In genomic region chr12:31145032-31145781, GRCm38 (mm10) we compare ENCODE assay signal across 11 mouse cellular contexts.
DNase-seq lines count a peak whose midpoint lies in the region; ATAC-seq and TF ChIP-seq lines count a peak whose summit lies in the region.
"Had no signal": no experiment of that assay in that cellular context is flagged by ENCODE, and none has a peak within 500 bp of the region (broad histone marks: within the 10 kb centered on the region; RNA-seq: fewer than 3 reads in every experiment).

No protein-coding gene starts in this region.

- no peak overlapping the region for H3K9ac ChIP-seq in heart, adult 2 months (ENCODE audit: low read depth, low read length)
- no peak overlapping the region for H3K9ac ChIP-seq in intestine, postnatal 0 days (ENCODE audit: low read depth, low read length)
- H3K9ac ChIP-seq: hindbrain, embryonic 12.5 days had no signal

- no peak overlapping the region for H3K4me2 ChIP-seq in intestine, postnatal 0 days (replicated peaks; ENCODE audit: low read depth)
- H3K4me2 ChIP-seq: hindbrain, embryonic 12.5 days had no signal

- no peaks in the 10 kb centered on the region for H3K27me3 ChIP-seq in heart, adult 2 months (ENCODE audit: control insufficient read depth, insufficient read depth, low read length)
- no peaks in the 10 kb centered on the region for H3K27me3 ChIP-seq in intestine, postnatal 0 days (replicated peaks; ENCODE audit: control insufficient read depth, insufficient read depth, low read length)
- H3K27me3 ChIP-seq: hindbrain, embryonic 12.5 days had no signal

- TF ChIP-seq CTCF in heart, adult 2 months (IDR thresholded peaks at IDR 0.05), result peak; percentile 51
- TF ChIP-seq CTCF in intestine, postnatal 0 days (IDR thresholded peaks at IDR 0.05; ENCODE audit: low read depth), result peak; percentile 24; the same call in 1 of the 2 replicates

- H3K4me1 ChIP-seq in heart, adult 2 months (ENCODE audit: control insufficient read depth, insufficient read depth, low read length), result peaks cover 23% of the 10 kb centered on the region
- no peaks in the 10 kb centered on the region for H3K4me1 ChIP-seq in intestine, postnatal 0 days (replicated peaks; ENCODE audit: control insufficient read depth, insufficient read depth, low read length)

- DNase-seq in heart, adult 2 months, result peak; percentile 35 to 50
- no peak for DNase-seq in heart, postnatal 25 days (ENCODE audit: low spot score)
- peak; percentile 14 for DNase-seq in urinary bladder, postnatal 14 days (ENCODE audit: low spot score)
- DNase-seq in urinary bladder, postnatal 4 days (ENCODE audit: low spot score in 2 of 2), result no peak
- no peak for DNase-seq in left cerebral cortex, postnatal 14 days (ENCODE audit: low spot score in 2 of 2)
- DNase-seq: embryo, embryonic 11 days had no signal

- WGBS in heart, adult 2 months, result 40% methylated on average over 3 of the region's 3 CpGs
- 50% methylated on average over 3 of the region's 3 CpGs for WGBS in intestine, postnatal 0 days

- H3K79me2 ChIP-seq in heart, adult 2 months (replicated peaks; ENCODE audit: control insufficient read depth, insufficient read depth, low read length), result no peaks in the 10 kb centered on the region

- H3K27ac ChIP-seq in heart, adult 2 months, result peak overlapping the region; percentile 90
- H3K27ac ChIP-seq in intestine, postnatal 0 days (ENCODE audit: low read depth, low read length), result no peak overlapping the region
- H3K27ac ChIP-seq: hindbrain, embryonic 12.5 days; left cerebral cortex, adult 2 months had no signal

- no peaks in the 10 kb centered on the region for H3K9me3 ChIP-seq in intestine, postnatal 0 days (ENCODE audit: control insufficient read depth)
- H3K9me3 ChIP-seq: hindbrain, embryonic 12.5 days had no signal

- intact Hi-C loops in heart, adult 2 months (cut with DNase I), result no loop called here
- intact Hi-C loops in heart, postnatal 25 days (cut with DNase I), result no loop called here
- intact Hi-C loops in left cerebral cortex, postnatal 14 days (cut with DNase I), result no loop called here

- H3K36me3 ChIP-seq in heart, adult 2 months (ENCODE audit: control insufficient read depth, insufficient read depth, low read length), result peaks cover 7% of the 10 kb centered on the region
- no peaks in the 10 kb centered on the region for H3K36me3 ChIP-seq in intestine, postnatal 0 days (ENCODE audit: control insufficient read depth, insufficient read depth)
- H3K36me3 ChIP-seq: hindbrain, embryonic 12.5 days had no signal

- TF ChIP-seq EP300 in heart, adult 2 months (IDR thresholded peaks at IDR 0.05; ENCODE audit: insufficient read depth, low read depth, low read length), result no peak

- ATAC-seq in intestine, postnatal 0 days, result no peak
- no peak for ATAC-seq in CD4-positive, CD25-positive, alpha-beta regulatory T cell, adult 4 months
- ATAC-seq: forebrain, embryonic 14.5 days had no signal

- no peak for TF ChIP-seq POLR2A in heart, adult 2 months (IDR thresholded peaks at IDR 0.05; ENCODE audit: insufficient read depth, low read depth, low read length)

- H3K4me3 ChIP-seq in heart, adult 2 months, result no peak overlapping the region
- no peak overlapping the region for H3K4me3 ChIP-seq in intestine, postnatal 0 days (ENCODE audit: low read depth, low read length)
- H3K4me3 ChIP-seq: hindbrain, embryonic 12.5 days; left cerebral cortex, adult 2 months had no signal

Comparison
In these comparisons a context has a peak if more than half of its experiments do, and no peak if none do; other contexts are left out.
1. DNase-seq: peak in heart, adult 2 months (2 of 2) and urinary bladder, postnatal 14 days (single experiment); none in heart, postnatal 25 days (single experiment), urinary bladder, postnatal 4 days (0 of 2) and left cerebral cortex, postnatal 14 days (0 of 2).